Mouse (Mus musculus) R1 (cell line): ENCODE results near the gene Ms4a10.

Experiments
- DNase-seq: peaks from one replicate; pipeline ENCODE4 v3.0.0-alpha.2; 2018; ENCODE audit warnings: low read depth, low spot score

The Ms4a10 gene

GRCm38 (mm10) chr19:10974238-10974865 is at the start of gene Ms4a10:
Gene Ms4a10 (minus strand): TSS chr19:10974670.
- no peak for DNase-seq

DNA sequence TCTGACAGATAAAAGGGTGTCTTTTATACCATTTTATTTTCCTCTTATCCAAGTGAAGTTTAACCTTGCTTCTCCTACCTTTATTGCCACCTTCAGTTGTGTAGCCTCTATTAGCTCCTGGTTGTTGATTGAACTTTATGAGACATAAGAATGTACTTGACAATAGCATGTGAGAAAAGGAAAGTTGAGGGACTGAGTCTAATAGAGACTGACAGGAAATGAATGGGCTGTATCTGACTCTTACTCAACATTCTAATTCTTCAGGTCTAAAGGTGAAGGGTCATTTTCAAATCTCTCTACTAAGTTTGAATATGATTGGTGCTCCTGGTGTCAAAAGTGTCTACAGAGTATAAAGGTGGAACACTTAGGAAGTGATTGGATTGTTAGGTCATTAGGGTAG is 47.9 kb upstream of the Ms4a10 start:
- DNase-seq: no peak

DNA sequence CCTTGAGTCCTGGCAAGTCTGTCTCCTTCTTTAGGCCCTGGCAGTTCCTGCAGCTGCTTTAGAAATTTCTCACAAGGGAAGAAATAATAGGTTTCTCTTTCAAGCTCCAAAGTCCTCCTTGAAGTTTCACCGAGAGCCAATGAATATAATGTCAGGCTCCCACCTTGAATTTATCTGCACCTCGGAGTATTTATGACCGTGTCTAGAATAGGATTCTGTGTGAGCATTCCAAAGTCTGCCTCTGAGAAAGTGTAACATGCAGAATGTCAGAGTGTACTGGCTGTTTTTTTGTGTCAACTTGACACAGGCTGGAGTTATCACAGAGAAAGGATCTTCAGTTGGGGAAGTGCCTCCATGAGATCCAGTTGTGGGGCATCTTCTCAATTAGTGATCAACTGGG is 43.4 kb upstream of the Ms4a10 start, which contains the start of gene Ms4a18:
Ms4a18 (minus strand) TSS at position 141 of the 400 bp plus-strand sequence.
- no peak for DNase-seq

GRCm38 (mm10) chr19:11017251-11017650 is 42.8 kb upstream of the Ms4a10 start:
- DNase-seq: no peak

GRCm38 (mm10) chr19:11015998-11016397 is 41.5 kb upstream of the Ms4a10 start:
- no peak for DNase-seq

GRCm38 (mm10) chr19:11015468-11015867 is 41.0 kb upstream of the Ms4a10 start:
- DNase-seq: no peak

- DNase-seq: no peak
Observed at GRCm38 (mm10) chr19:10993150-10993549, 18.7 kb upstream of the Ms4a10 start, which contains the start of gene Ms4a15. Gene Ms4a15 (minus strand): TSS chr19:10993250.

- no peak for DNase-seq
Observed at GRCm38 (mm10) chr19:10991911-10992310, 17.4 kb upstream of the Ms4a10 start.

DNA sequence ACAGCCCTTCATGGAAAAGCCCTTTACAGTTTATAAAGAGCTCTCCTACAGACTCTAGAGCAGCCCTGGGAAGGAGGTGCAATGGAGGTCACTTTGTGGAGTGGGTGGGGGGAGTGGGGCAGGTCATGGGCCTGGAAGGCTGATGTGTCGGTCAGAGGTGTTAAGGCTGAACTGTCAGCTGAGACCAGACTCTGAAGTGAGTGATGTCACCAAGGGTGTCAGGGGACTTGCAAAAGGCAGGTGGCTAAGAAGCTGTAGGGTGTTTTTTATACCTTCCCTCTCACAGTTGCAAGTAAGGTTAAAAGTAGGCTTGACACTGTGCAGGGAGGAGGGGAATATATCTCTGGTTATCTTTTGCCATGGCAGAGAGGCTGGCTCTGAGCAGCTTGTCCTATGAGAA is 16.3 kb upstream of the Ms4a10 start:
- DNase-seq: no peak

GRCm38 (mm10) chr19:10988563-10988962 is 14.1 kb upstream of the Ms4a10 start:
- no peak for DNase-seq

GRCm38 (mm10) chr19:10985889-10986288 is 11.4 kb upstream of the Ms4a10 start:
- no peak for DNase-seq

GRCm38 (mm10) chr19:10984551-10984950 is 10.1 kb upstream of the Ms4a10 start:
- DNase-seq: peak; percentile 64

DNA sequence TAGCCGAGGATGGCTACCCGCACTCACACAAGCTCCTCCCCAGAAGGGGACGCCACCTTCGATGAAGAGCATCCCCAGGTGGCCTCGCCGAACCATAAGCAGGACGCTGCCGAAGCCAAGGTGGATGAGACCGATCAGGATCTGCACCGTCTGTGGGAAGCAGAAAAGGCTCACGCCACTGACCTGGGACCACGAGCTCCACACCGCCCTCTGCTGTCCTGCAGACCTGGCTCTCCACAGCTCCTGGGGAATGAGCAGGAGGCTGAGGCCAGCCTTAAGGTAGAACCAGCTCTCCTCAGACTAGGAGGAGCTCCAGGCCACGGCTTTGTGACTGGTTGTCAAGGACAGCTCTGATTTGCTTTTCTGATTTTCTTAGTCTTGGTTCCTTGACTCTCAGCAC is 8.7 kb upstream of the Ms4a10 start:
- DNase-seq: peak; percentile 62

DNA sequence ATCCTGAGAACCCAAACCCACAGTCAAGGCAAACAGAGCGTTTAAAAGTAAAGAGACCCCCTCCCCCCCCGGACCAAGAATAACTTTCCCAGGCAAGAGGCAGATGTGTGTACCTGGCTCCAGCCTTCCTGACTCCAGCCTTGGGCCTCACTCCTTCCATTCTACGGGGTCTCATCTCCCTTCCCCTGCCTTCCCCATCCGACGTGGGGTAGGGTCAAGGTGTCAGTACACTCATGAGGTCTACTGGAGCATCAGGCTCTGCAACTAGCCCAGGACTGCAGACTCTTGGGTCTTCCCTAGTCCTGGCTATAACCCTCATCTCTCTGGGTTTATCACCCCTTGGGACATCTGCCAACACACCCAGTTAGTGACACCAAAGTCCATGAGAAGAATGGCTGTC is 5.7 kb upstream of the Ms4a10 start:
- DNase-seq: no peak

DNA sequence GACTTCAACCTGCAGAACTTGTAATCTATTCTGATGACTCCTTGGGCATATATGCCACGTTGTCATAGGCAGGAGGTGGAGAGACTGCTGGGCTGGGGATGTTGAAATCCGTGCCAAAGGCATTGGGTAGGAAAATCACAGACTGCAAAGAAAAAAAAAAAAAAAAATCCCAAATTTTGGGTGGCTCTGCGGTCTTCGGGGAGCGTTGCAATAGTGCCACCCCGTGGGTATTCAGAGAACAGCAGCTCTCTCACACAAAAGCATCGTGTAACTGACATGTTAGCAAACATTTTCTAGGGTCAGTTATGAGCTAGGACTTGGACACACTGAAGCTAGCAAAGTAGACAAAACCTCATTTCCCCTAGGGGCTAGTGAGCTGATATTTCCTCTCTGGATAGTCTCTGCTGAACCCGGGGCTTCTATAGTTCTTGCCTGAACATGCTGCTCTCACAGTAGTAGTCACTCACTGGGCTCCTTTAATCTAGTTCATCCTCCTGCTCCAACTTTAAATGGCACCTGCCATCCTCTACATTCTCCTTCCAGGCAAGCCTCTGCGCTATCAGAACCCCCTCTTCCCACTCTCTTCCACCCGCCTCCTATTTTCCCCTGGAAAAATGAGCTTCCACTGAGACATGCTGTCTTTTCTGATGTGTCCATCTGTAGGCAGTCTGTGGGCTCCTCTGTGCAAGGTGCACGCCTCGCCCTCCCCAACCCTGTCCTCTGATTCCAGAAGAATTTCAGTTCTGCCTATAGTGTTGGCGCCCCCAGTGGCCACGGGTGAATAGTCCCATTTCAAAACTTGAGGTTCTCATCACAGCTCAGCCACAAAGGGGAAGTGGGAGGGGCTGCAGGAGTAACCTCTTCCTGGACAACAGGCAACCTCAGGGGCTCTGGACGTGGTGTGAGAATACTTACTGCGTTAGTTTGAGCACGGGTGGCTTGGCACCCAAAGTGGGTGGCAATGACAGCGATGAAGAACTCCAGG is 5.0 kb upstream of the Ms4a10 start:
- peak; percentile 96 for DNase-seq

GRCm38 (mm10) chr19:10976318-10976717 is 1.8 kb upstream of the Ms4a10 start:
- peak; percentile 68 for DNase-seq

DNA sequence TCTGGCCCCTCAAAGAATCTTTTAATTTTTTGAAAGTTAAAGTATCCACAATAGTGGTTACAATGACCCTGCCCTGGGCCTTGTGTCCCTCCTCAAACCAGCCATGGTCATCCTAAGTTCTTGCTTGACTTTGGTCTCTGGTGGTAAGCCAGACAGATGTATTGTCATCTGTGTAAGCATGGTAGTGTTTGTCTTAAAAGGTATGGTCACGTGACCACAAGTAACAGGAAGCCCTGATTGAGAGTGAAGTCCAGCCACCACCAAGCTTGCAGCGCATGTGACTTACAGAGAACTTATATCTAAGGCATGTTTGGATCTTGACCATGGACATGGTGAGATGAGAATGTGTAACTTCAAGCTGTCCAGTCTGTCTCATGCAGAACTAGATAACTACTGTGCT is 717 bp upstream of the Ms4a10 start:
- DNase-seq: no peak

DNA sequence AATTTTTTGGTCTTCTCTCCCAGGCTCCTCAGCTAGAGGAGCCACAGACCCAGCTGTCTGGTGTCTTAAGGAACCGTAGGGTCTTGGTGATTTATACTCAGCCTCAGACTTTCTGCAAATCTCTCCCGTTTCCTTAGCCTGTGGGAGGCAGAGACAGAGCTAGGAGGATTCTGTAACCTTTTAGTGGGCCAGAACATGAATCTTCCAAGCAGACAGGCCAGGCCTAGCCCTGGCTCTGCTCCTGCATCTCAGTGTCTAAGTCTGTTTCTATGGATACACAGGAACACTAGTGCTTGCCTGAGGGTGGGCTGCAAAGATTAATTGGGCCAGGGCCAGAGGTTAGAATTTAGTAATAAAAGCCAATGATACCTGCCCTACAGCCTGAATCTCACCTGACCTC is 1.3 kb downstream of the Ms4a10 start:
- DNase-seq: no peak

GRCm38 (mm10) chr19:10972660-10973059 is 1.8 kb downstream of the Ms4a10 start:
- DNase-seq: peak; percentile 100

- no peak for DNase-seq
Observed at GRCm38 (mm10) chr19:10970457-10970856, 4.0 kb downstream of the Ms4a10 start.

- DNase-seq: no peak
Observed at GRCm38 (mm10) chr19:10968578-10968977, 5.9 kb downstream of the Ms4a10 start.

DNA sequence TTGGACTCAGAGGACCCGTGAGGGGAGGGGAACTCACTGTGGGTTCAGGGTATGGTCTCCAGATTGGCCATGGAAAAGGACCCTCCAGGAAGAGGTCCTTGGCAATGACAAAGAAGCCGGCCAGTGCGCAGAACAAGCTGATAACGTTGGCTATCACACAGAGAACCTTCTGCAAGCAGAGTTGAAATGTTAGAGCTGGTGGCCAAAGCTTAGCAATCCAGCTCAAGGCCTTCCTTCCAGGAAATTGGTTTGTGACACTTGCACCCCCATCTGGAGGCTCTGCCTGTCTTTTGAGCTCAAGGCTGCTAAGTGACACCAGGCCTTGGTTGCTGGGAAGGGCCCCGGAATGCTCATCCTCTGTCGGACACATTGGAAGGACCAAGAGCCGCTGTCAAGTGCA is 8.7 kb downstream of the Ms4a10 start:
- no peak for DNase-seq

- no peak for DNase-seq
Observed at GRCm38 (mm10) chr19:10959978-10960346, 14.5 kb downstream of the Ms4a10 start.
